Mouse (Mus musculus): Measurements from ENCODE around the gene Brd1. TPM values are rescaled to one million over a fixed set of nuclear protein-coding genes. Genes with fewer than 3 reads are reported as not detected.
A peak's percentile ranks its signal among the peaks of the same experiment; 100 is the strongest.

Gene Brd1
- polyA plus RNA-seq, 2 experiments: 5.5 to 6.1 TPM

DNA sequence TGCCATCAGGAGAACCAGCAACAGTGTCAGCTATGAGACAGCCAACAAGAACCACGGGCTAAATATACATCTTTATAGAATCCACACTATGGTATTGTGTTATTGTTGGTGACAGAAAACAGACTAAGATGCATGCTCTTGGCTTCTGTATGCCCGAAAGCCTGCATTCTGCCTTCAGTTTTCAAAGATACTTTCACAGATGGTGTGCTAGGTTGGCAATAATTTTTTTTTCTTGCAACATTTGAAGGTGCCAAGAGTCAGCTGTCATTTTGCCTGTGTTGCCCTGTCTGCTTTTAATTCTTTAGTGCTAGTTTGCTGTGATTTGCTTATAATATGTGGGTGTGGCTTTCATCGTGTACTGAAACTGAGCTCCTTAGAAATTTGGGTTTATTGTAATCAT lies 66.4 kb downstream of the Brd1 start:
- 59% methylated on average over 3 of the region's 3 CpGs for WGBS (ENCODE audit: insufficient replicate concordance)
- H3K4me3 ChIP-seq (ENCODE audit: insufficient read depth in 1 of 2, low read depth in 2 of 2, low read length in 2 of 2): no peak overlapping the region
- H3K9me3 ChIP-seq (ENCODE audit: control insufficient read depth, low read length): no peaks in the 10 kb centered on the region
- H3K36me3 ChIP-seq (replicated peaks; ENCODE audit: control insufficient read depth, insufficient read depth, low read depth): no peaks in the 10 kb centered on the region
- H3K4me2 ChIP-seq (ENCODE audit: low read depth): no peak overlapping the region
- TF ChIP-seq EP300 (IDR thresholded peaks at IDR 0.05; ENCODE audit: low read depth) (no peak), CTCF (IDR thresholded peaks at IDR 0.05; ENCODE audit: low read depth) (no peak)
- H3K9ac ChIP-seq (replicated peaks): no peak overlapping the region
- ATAC-seq (ENCODE audit: insufficient read depth) (no peak), DNase-seq (ENCODE audit: low read depth in 3 of 3, low spot score in 3 of 3) (no peak)
- H3K27ac ChIP-seq: no peak overlapping the region
- no peaks in the 10 kb centered on the region for H3K27me3 ChIP-seq (ENCODE audit: control insufficient read depth, insufficient read depth, low read length)
- H3K4me1 ChIP-seq (replicated peaks; ENCODE audit: control insufficient read depth in 2 of 2, insufficient read depth in 2 of 2, low read length in 1 of 2): no peaks in the 10 kb centered on the region

DNA sequence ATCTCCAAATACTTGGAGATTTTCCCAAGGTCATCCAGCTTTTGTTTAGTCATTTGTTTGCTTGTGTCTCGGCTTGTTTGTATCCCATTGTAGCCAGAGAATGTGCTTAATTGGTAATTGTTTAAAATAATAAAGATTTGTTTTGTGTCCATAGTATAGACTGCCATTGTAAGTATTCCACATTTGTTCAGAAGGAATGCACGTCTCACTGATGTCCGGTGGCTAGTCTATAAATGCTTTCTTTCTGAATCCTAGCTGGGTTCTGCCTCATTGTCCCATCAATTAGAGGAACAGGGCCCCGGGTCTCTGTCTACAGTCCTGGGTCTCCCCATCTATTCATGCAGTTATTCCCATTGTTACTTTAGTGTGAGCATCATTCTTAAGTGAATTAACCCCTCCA lies 68.2 kb downstream of the Brd1 start:
- Histone ChIP-seq H3K4me2 (ENCODE audit: low read depth) (no peak overlapping the region), H3K27ac (no peak overlapping the region), H3K4me1 (replicated peaks; ENCODE audit: control insufficient read depth in 2 of 2, insufficient read depth in 2 of 2, low read length in 1 of 2) (no peaks in the 10 kb centered on the region), H3K36me3 (replicated peaks; ENCODE audit: control insufficient read depth, insufficient read depth, low read depth) (no peaks in the 10 kb centered on the region), H3K27me3 (ENCODE audit: control insufficient read depth, insufficient read depth, low read length) (no peaks in the 10 kb centered on the region), H3K9me3 (ENCODE audit: control insufficient read depth, low read length) (no peaks in the 10 kb centered on the region), H3K9ac (replicated peaks) (no peak overlapping the region), H3K4me3 (ENCODE audit: insufficient read depth in 1 of 2, low read depth in 2 of 2, low read length in 2 of 2) (no peak overlapping the region)
- DNase-seq (ENCODE audit: low read depth in 3 of 3, low spot score in 3 of 3) (no peak), ATAC-seq (ENCODE audit: insufficient read depth) (no peak)
- WGBS (ENCODE audit: insufficient replicate concordance): 51% methylated on average over 4 of the region's 4 CpGs
- no peak for TF ChIP-seq CTCF (IDR thresholded peaks at IDR 0.05; ENCODE audit: low read depth)
- TF ChIP-seq EP300 (IDR thresholded peaks at IDR 0.05; ENCODE audit: low read depth): no peak

DNA sequence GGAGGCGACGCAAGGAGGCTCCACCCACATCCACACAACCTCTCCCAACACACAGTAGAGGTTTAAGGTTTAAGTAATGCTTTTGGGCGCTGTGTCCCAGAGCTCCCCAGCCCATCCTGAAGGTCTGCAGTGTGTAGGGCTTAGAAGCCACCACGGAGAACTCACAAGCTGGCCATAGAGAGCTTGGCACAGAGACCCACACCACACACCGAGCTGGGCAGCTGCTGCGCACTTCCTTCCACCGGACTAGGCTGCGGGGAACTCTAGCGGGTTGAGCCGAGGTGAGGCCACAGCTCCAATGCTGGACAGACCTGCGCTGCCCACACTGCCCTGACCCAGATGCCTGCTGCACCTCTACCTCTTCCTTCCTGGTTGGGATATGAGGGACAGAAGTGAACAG lies 71.0 kb downstream of the Brd1 start:
- TF ChIP-seq EP300 (IDR thresholded peaks at IDR 0.05; ENCODE audit: low read depth) (no peak), CTCF (IDR thresholded peaks at IDR 0.05; ENCODE audit: low read depth) (no peak)

DNA sequence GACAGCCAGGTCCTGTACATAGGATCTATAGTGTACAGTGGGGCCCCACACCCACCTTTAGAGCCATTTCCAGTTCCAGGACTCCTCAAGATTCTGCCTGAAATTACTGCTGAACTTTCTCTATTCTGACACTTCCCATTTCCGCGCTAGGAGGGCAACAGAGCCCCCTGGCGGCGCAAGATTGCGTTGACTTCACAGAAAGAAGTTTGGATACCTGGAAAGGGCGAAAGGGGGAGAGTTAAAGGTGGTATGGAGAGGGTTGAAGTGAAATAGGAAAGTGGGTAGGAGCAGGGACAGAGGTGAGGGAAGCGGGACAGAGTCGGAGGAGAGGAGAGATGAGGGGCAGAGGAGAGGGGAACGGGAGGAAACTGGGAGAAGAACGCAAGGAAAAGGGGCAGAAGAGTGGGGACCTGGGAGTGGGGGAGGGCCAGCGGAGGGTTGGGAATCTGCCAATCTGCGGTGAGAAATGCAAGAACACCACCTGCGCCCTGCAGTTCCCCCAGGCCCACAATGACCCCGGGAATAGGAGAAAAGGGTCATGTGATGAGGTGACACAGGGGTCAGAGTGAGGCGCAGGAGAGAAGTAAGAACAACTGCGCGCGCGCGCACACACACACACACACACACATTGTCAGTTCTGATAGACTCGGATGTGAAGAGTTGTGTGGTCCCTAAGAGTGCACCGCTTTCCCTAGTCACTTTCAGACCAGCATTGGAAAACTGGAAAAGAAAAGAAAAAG lies 71.8 kb downstream of the Brd1 start:
- TF ChIP-seq EP300 (IDR thresholded peaks at IDR 0.05; ENCODE audit: low read depth) (no peak), CTCF (IDR thresholded peaks at IDR 0.05; ENCODE audit: low read depth) (peak; percentile 75)
- DNase-seq (ENCODE audit: low read depth in 3 of 3, low spot score in 3 of 3) (peak in 1 of 3 experiments; percentile 3), ATAC-seq (ENCODE audit: insufficient read depth) (no peak)
- H3K4me2 ChIP-seq (ENCODE audit: low read depth): no peak overlapping the region
- H3K9ac ChIP-seq (replicated peaks): no peak overlapping the region
- no peak overlapping the region for H3K4me3 ChIP-seq (ENCODE audit: insufficient read depth in 1 of 2, low read depth in 2 of 2, low read length in 2 of 2)
- H3K27ac ChIP-seq: no peak overlapping the region
- no peaks in the 10 kb centered on the region for H3K36me3 ChIP-seq (replicated peaks; ENCODE audit: control insufficient read depth, insufficient read depth, low read depth)
- H3K4me1 ChIP-seq (replicated peaks; ENCODE audit: control insufficient read depth in 2 of 2, insufficient read depth in 2 of 2, low read length in 1 of 2): no peaks in the 10 kb centered on the region
- no peaks in the 10 kb centered on the region for H3K9me3 ChIP-seq (ENCODE audit: control insufficient read depth, low read length)
- H3K27me3 ChIP-seq (ENCODE audit: control insufficient read depth, insufficient read depth, low read length): no peaks in the 10 kb centered on the region
- WGBS (ENCODE audit: insufficient replicate concordance): 6% methylated on average over 22 of the region's 22 CpGs

More for the DNA sequence above, 71.0 kb downstream of the Brd1 start:
- Histone ChIP-seq H3K9me3 (ENCODE audit: control insufficient read depth, low read length) (no peaks in the 10 kb centered on the region), H3K27ac (no peak overlapping the region), H3K4me2 (ENCODE audit: low read depth) (no peak overlapping the region), H3K27me3 (ENCODE audit: control insufficient read depth, insufficient read depth, low read length) (no peaks in the 10 kb centered on the region), H3K4me3 (ENCODE audit: insufficient read depth in 1 of 2, low read depth in 2 of 2, low read length in 2 of 2) (no peak overlapping the region), H3K36me3 (replicated peaks; ENCODE audit: control insufficient read depth, insufficient read depth, low read depth) (no peaks in the 10 kb centered on the region), H3K4me1 (replicated peaks; ENCODE audit: control insufficient read depth in 2 of 2, insufficient read depth in 2 of 2, low read length in 1 of 2) (no peaks in the 10 kb centered on the region), H3K9ac (replicated peaks) (no peak overlapping the region)
- DNase-seq (ENCODE audit: low read depth in 3 of 3, low spot score in 3 of 3) (no peak), ATAC-seq (ENCODE audit: insufficient read depth) (no peak)
- WGBS (ENCODE audit: insufficient replicate concordance): 28% methylated on average over 11 of the region's 11 CpGs

DNA sequence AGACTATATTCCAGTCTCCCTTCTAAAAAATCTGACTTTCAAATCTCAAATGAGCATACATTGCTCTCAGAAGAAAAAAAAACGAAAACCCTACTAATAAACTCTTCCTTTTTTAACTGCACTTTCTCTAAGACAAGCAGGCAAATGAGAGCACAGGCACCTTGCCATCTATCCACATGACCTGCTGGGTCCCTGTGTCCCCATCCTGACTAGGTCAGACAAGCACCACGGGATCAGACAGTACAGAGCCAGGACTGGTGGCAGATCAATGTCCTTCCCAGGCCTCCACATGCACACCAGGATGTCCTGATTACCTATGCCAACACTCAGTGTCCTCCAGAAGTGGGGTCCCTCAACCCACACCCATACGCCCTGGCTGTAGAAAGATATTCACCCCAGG lies 72.4 kb downstream of the Brd1 start:
- Histone ChIP-seq H3K9me3 (ENCODE audit: control insufficient read depth, low read length) (no peaks in the 10 kb centered on the region), H3K27ac (no peak overlapping the region), H3K9ac (replicated peaks) (no peak overlapping the region), H3K4me3 (ENCODE audit: insufficient read depth in 1 of 2, low read depth in 2 of 2, low read length in 2 of 2) (no peak overlapping the region), H3K4me1 (replicated peaks; ENCODE audit: control insufficient read depth in 2 of 2, insufficient read depth in 2 of 2, low read length in 1 of 2) (no peaks in the 10 kb centered on the region), H3K4me2 (ENCODE audit: low read depth) (no peak overlapping the region), H3K36me3 (replicated peaks; ENCODE audit: control insufficient read depth, insufficient read depth, low read depth) (no peaks in the 10 kb centered on the region), H3K27me3 (ENCODE audit: control insufficient read depth, insufficient read depth, low read length) (no peaks in the 10 kb centered on the region)
- ATAC-seq (ENCODE audit: insufficient read depth): no peak
- TF ChIP-seq EP300 (IDR thresholded peaks at IDR 0.05; ENCODE audit: low read depth): no peak
- TF ChIP-seq CTCF (IDR thresholded peaks at IDR 0.05; ENCODE audit: low read depth): no peak
- no peak for DNase-seq (ENCODE audit: low read depth in 3 of 3, low spot score in 3 of 3)
- WGBS (ENCODE audit: insufficient replicate concordance): 46% methylated on average over 3 of the region's 3 CpGs
